Mouse (Mus musculus) embryonic fibroblast, embryonic 13.5 days (primary cell): ENCODE data around the gene Gramd1b.

ENCODE experiments used
- CTCF ChIP-seq: IDR thresholded peaks from 2 replicates; pipeline ENCODE4 v1.5.1; 2011; ENCODE audit warnings: mild to moderate bottlenecking, control low read depth, low read length, moderate library complexity, borderline replicate concordance; ENCODE audit not compliant: insufficient read depth
- POLR2A ChIP-seq: IDR thresholded peaks from 2 replicates; pipeline ENCODE4 v1.6.1; 2011; ENCODE audit warnings: low read depth, mild to moderate bottlenecking, control low read depth, low read length, moderate library complexity

DNA sequence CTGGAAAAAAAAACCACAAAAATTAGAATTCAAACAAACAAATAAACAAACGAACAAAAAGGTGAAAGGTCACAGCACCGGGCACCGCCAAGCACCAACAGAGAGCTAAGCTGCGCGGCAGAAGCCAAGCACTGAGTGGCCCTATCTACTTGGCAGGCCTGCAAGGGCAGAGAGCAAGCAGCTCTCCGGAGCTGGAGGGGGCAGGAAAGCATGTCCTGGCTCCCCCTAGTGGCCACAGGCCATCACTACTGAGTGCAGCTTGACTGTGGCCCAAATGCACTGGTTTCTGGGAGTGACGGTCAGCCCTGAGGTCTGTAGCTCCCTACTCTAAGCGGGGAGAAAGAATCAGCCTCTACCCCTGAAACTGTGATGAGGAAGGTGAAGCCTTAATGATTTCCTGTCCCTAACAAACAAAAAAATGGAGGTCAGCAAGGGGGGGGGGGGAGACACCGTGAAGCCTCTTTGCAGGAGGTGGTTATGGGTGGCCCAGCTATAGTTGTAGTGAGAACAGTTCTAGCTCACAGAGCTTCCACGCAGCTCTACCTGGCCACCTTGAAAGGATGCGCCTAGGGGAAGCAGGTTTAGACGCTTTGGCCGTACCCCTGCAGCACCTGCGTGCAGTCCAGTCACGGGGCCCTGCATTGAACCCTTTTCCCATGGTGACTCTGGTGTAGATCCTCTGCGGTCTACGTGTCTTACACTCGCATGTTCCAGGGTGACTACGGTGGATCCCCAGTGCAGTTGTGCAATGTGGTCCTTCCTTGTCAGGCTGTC lies 200.4 kb downstream of the Gramd1b start:
- TF ChIP-seq CTCF (peak; percentile 99), POLR2A (no peak)
